Mouse (Mus musculus): ENCODE measurements at regions not wholly inside any gene's neighbourhood (a gene's known extent, or its start where the extent isn't known, plus 50 kb on each side); places are given as distances from the start of the nearest gene placed in this dataset.

Small RNAs in the stretch of these regions (microRNA-seq; reads per million reads assigned to microRNA genes)
- 0 reads per million in 2 experiments for gene Gm24321
- gene Gm25252: 0 reads per million in 2 experiments
- 0 reads per million in 2 experiments for gene Gm25750
- 0 reads per million in 2 experiments for gene Gm27379
- gene Gm44322: 0 reads per million in 2 experiments
- 77.4 to 147 reads per million in 2 experiments for gene Mir1193
- gene Mir1197: 0 reads per million in 2 experiments
- 1,463 to 2,415 reads per million in 2 experiments for gene Mir134
- gene Mir154: 954 to 1,123 reads per million in 2 experiments
- 0 reads per million in 2 experiments for gene Mir299a
- gene Mir299b: 0 reads per million in 2 experiments
- gene Mir300: 282 to 309 reads per million in 2 experiments
- gene Mir3072: 78.6 to 91.1 reads per million in 2 experiments
- gene Mir323: 58.3 to 109 reads per million in 2 experiments
- 216 to 277 reads per million in 2 experiments for gene Mir329
- gene Mir369: 395 to 615 reads per million in 2 experiments
- 0 reads per million in 2 experiments for gene Mir376a
- gene Mir376b: 75.4 to 165 reads per million in 2 experiments
- gene Mir376c: 430 to 1,174 reads per million in 2 experiments
- gene Mir377: 41.0 to 42.9 reads per million in 2 experiments
- 10,476 to 23,181 reads per million in 2 experiments for gene Mir379
- gene Mir380: 0 reads per million in 2 experiments
- gene Mir381: 252 to 305 reads per million in 2 experiments
- gene Mir382: 6,793 to 8,691 reads per million in 2 experiments
- gene Mir409: 0 reads per million in 2 experiments
- 41.2 to 49.8 reads per million in 2 experiments for gene Mir410
- gene Mir411: 8,981 to 20,700 reads per million in 2 experiments
- gene Mir412: 10.9 to 13.7 reads per million in 2 experiments
- gene Mir453: 0 reads per million in 2 experiments
- 534 to 676 reads per million in 2 experiments for gene Mir485
- 408 to 1,239 reads per million in 2 experiments for gene Mir487b
- gene Mir494: 64.3 to 90.4 reads per million in 2 experiments
- gene Mir495: 44.6 to 92.7 reads per million in 2 experiments
- 48.4 to 75.0 reads per million in 2 experiments for gene Mir496a
- gene Mir539: 0 reads per million in 2 experiments
- gene Mir541: 5,432 to 6,527 reads per million in 2 experiments
- 83.8 to 145 reads per million in 2 experiments for gene Mir543
- gene Mir544: 0.50 to 1.2 reads per million in 2 experiments
- 0 reads per million in 2 experiments for gene Mir654
- gene Mir666: 97.2 to 150 reads per million in 2 experiments
- gene Mir667: 336 to 490 reads per million in 2 experiments
- gene Mir668: 226 to 279 reads per million in 2 experiments
- gene Mir679: 52.4 to 96.9 reads per million in 2 experiments
- gene Mir758: 1.7 to 3.5 reads per million in 2 experiments
- 0 reads per million in 2 experiments for gene Mir882

All from adrenal gland, adult 8-10 months (tissue).